Mouse (Mus musculus) 3134 (cell line): ENCODE results near the gene Acbd4.

ENCODE experiments used
- DNase-seq: peaks from one replicate; pipeline ENCODE4 v3.0.0-alpha.2; 2011; ENCODE audit warnings: low spot score; ENCODE audit not compliant: insufficient read length; ENCODE audit errors: extremely low read depth

Gene Acbd4

DNA sequence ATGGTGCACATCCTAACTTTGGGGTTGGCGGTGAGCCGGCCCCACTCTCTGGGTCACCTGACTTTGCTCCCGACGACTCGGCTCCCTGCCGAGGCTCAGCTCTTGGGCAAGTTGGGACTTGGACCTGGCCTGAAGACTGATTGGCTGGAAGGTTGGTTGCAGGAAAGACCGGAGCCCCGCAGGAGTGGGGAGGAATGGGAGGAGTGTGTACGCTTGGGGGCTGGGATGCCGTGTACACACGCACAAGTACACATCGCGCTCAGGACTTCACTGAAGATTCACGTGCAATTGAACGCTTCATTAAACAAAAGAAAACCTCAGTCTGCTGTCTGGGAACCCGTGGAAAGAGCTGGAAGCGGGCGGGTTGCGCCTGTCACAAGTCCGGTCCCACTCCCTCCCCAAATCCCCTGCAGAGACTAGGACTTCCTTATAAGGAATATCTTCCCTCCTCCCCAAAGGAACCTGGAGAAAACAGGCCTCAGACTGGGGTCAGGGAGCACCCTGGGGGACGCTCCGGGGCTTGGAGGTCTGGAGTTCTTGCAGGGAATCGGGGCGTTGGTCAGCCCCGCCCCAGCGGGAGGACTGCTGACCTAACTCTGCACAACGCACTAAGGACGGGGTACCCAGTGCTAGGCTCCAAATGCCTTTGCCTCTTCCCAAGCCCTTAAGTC is 10.5 kb downstream of the Acbd4 start:
- DNase-seq: no peak

DNA sequence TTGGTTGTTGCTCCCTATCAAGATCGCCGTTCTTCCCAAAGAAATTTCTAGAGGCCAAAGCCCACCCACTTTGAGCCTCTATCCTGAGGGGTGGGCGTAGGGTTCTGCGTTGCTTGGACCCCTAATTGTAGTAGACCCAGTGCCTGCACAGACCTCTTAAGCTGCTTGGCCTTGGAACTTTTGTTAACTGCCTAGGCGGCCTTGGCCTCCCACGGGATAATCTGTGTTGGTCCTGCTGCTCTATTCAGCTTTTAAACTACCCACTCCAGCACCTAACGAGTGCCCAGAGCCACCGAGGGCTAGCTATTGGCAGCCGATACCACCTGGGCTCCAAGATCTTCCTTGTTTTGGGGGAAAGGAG is 11.1 kb downstream of the Acbd4 start:
- no peak for DNase-seq

DNA sequence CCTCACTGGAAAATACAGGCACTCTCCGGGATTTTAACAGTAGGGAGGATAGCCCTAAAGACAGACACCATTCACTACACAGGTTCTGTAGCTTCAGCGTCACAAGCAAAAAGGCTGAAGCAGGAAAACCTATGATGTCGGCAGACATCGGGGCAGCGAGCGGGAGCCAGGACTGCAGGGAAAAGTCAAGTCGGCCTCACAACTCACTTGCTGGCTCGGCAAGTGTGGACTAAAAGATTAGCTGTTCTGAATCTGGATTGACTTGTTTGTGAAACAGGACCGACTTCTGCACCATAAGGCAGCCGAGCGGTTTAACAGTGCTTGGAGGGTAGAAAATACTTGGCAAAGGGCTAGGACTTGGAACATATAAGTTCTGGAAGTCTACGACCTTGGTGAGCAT is 11.5 kb downstream of the Acbd4 start:
- DNase-seq: no peak

DNA sequence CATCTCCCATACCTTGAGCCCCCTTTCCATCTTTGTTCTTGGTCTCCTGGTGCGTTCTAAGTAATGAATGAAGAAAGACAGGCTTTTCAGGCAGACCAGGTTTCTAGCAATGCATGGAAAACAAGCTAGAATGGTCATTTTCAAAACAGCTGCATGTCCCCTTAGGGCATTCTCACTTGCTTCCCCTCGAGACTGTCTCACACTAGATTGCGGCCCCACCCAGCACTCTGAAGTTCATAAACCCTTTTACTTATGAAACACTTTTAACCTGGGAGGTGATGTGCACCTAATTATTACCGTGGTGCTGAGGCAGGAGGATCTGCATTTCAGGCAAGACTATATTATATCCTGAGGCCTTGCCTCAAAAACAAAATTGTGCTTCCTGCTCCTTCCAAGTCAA is 12.3 kb downstream of the Acbd4 start:
- DNase-seq: no peak

DNA sequence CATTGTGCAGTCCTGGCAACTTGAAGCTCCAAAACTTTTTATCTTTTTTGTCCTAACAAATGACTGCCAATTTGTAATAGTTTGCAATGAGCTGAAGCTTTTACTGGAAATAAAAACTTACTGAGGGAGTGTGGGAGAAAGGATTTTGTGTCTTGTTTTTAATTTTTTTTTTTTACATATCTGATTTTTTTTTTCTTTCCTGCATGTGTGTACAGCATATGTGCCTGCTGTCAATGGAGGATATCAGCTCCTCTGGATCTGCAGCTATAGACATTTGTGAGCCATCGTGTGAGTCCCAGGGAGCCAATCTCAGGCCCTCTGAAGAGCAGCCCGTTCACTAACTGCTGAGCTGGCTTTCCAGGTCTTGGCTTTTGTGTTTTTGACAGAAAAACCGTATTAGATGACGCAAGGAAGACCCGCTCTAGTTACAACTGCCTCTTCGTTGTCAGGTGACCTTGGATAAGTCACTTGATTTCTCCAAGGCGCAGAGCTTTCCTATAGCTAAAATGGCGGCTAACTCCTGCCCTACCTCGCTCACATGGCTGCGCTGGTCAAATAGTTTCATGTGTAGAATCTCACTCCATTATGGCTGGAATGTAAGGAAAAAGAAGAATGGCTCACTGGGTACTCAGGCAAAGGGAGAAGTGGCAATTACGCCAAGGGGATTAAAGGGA is 12.9 kb downstream of the Acbd4 start:
- no peak for DNase-seq

DNA sequence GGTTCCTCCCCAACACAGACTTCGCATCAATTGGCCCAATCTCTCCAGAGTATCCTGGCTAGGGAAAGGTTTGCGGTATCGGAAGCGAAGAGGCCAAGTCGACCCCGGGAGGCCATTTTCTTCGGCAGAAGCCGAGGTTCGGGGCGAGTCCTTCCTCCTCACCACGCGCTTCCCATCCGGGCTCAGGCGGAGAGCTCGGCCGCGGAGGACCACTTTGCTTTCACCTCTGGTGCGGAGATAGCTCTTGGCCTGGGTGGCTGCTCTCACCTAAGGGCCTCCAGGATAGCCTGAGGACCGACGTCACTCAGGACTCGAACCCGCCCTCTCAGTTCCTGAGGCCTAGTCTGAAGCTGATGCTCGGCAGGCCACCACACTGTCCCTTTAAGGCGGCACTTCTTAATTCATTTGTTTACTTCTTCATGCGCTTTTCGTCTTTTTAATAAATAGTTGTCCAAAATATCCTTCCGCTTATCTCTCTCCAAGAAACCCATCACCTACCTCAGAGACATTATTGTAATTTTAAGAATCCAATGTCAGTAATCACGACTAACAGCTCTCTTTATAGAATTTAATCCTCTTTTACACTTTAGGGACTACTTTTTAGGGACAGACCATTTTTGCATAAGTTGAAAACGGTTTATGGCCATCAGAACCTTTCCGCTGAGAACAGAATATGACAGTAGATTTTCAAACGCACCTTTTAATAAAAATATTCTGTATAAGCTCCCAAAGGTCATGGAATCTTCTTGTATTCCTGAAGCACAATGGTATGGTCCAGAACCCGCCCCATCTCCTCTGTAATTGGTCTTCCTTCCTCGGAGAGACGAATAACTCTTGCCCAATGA is 13.9 kb downstream of the Acbd4 start:
- DNase-seq: peak; percentile 91

DNA sequence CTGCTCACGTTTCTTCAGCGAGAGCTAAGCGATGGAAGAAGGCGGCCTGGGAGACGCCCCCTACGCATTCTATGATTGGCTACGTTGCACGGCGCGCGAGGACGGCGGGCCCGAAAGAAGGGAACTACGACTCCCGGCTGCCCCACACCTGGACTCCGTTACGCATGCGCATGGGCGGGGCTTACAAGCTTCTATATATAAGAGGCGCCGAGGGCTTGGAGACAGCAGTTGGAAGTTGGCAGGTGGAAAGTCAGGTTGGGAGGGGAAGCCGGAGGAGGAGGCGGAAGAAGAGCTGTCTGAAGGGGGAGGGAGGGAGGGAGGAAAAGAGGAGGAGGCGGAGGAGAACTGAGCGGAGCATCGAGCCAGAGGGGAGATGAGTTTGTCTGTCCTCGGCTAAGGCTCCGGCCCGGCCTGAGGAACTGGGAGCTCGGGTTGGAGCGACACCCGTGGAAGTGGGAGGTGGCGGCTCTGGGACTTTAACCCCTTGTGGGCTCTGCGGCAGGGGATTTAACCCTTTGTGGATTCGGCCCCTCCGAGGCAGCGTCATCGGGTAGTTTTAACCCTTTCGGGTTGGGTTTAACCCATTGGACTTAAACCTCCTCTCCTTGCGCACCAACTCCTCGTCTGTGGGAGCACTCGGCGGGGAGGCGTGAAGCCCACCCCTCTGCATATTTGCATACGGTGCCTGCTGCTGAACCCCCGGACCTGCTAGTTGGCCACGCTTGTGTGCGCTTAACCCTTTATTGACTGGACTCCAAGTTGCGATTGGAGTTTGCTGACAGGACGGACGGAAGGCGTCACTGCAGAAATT is 14.7 kb downstream of the Acbd4 start, which contains the start of gene Hexim1:
TSS of gene Hexim1 (plus strand) at position 224 of the 811 bp plus-strand sequence.
- peak; percentile 100 for DNase-seq

DNA sequence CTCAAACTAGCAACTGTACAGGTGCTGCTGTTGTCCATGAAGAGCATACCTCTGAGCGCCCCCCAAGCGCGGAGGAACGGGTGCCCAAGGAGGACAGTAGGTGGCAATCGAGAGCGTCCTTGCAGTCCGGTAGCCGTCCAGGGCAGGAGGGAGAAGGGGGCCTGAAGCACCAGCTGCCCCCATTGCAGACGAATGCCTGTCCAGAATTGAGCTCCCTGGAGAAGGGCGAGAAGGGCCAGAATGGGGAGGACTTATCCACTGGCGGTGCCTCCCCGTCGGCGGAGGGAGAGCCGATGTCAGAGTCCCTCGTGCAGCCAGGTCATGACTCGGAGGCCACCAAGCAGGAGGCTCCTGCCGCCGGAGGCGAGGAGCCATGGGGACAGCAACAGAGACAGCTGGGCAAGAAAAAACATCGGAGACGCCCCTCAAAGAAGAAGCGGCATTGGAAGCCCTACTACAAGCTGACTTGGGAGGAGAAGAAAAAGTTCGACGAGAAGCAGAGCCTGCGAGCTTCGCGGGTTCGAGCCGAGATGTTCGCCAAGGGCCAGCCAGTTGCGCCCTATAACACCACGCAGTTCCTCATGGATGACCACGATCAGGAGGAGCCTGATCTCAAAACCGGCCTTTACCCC is 15.6 kb downstream of the Acbd4 start:
- DNase-seq: peak; percentile 83

DNA sequence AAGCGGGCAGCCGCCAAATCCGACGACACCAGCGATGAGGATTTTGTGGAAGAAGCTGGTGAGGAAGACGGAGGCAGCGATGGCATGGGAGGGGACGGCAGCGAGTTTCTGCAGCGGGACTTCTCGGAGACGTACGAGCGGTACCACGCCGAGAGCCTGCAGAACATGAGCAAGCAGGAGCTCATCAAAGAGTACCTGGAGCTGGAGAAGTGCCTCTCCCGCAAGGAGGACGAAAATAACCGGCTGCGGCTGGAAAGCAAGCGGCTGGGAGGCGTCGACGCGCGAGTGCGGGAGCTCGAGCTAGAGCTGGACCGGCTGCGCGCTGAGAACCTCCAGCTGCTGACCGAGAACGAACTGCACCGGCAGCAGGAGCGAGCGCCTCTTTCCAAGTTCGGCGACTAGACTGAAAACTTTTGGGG is 16.1 kb downstream of the Acbd4 start:
- DNase-seq: peak; percentile 79

DNA sequence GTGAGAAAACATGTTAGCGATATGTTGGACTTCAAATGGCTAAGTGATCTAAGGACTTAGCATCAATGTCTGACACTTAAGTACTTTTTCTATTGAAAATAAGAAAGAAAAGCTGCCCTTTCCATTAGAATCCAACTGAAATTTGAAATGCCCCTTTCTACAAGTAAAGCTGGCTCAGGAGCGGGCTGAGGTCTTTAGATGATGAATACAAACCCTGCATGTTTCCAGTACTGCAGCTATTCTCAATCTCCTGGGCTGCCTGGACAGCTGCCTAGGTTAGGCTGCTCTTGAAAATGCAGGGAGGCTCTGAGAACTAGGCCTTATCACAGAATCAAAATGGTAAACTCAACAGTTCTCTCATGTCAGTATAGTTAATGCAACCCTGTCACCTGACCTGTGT is 17.4 kb downstream of the Acbd4 start:
- DNase-seq: no peak

DNA sequence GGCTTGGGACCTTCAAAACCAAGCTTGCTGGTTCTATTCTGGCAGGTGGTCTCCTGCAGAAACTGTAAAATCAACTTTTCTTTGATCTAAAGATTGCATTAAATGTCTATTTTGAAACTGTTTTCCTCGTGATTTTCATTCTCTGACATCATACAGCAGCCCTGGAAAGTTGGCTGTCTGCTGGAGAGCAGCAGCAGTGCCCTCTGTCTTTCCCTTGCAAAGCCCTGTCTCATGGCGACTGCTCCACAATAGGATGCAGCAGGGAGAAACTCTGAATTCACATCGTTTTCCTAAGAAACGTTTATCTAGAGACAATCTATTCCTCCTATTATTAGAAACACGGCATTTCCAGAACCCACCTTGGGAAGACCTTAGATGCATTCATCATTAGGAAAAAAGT is 18.1 kb downstream of the Acbd4 start:
- DNase-seq: no peak

DNA sequence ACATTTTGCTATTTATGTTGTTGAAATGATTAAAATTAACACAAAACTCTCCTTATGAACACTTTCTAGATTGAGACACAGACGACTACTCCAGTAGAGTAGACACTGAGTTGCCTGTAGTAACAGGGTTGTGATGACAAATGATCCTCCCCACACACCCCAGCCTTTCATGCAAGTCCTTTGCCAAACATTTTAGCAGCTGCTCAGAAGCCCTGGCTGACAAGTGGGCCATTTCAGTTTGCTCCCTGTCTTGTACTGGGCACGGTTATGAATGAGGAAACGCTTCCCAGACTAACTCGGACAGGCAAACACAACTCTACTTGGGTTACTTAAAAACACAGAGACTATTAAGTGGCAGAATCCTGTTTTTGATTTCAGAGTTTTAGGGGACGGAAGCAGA is 18.8 kb downstream of the Acbd4 start:
- no peak for DNase-seq

DNA sequence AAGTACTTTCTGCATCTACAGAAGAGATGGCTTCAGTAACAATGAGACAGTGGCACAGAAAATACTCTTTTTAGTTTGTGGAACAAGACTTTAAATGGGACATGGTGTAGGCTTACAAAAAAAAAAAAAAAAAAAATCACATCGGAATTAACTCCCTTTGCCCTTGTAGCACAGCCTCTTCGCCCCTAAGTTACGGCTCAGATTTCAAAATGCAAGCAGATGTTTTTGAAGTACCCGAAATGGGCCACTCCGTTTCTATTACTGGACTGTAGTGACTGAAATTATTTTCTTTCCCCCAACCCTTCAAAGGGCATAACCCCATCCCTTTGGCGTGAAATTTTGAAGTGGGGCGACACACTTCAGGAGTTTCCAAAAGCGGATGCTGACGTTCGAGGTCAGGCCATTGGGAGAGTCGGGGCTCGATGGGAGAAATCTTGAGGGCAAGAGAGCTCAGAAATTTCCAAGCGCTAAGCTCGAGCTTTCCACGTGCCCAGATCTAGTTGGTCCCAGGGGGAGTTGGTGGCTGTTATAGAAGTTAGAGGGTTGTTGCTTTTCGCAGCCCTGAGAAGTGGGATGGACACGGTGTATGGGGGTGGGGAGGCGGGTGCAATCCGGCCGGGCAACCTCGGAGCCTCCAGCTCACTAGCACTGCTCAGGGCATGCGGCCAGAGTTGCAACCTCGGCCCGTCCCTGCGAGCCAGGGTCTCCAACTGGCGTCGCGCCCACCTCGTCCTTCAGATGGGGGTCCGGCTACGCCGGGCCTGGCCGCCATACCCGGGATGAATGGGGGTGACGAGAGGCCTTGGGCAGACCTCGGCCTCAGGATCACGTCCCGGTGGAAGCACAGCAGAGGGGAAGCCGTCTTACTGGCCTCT is 30.5 kb downstream of the Acbd4 start, which contains the start of gene Hexim2:
TSS of gene Hexim2 (plus strand) at position 729 of the 875 bp plus-strand sequence.
- peak; percentile 82 for DNase-seq

DNA sequence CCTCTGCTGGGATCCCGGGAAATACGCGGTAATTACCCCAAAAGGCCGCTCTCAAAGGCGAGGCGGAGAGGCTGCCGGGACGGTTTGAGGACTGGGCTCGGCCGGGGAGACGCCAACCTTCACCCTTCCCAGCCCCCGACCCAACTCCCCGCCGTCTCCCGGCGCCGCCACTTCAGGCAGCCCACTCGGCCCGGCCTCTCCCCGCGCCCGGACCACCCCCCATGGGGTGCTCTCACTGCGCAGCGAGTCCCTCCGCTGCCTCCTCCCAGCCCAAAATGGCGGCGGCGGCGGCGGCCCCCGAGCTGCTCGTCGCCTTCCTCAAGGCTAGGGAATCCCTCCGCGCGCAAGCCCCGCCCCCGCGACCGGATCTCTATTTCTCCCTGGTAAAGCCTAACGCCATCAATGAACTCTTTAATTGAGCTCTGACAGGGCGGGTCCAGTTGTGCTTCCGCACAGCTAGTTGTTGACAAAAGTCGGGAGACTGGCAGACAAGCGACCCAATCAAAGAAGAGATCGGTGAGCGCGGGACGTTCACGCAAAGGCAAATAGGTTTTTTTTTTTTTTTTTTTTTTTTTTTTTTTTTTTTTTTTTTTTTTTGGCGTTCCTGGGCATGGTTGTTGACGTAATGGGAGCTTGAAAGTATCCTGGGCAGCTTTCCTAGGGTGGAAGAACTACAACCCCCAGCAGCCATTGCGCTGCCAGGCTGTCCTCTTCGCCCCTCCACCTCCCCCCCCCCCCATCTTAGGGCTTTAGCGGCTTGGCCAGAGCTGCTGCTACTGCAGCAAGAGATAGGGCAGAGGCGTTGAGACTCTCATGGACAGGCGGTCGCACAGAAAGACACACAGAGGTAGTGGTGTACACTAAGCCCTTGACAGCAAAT is 31.3 kb downstream of the Acbd4 start:
- DNase-seq: peak; percentile 99

DNA sequence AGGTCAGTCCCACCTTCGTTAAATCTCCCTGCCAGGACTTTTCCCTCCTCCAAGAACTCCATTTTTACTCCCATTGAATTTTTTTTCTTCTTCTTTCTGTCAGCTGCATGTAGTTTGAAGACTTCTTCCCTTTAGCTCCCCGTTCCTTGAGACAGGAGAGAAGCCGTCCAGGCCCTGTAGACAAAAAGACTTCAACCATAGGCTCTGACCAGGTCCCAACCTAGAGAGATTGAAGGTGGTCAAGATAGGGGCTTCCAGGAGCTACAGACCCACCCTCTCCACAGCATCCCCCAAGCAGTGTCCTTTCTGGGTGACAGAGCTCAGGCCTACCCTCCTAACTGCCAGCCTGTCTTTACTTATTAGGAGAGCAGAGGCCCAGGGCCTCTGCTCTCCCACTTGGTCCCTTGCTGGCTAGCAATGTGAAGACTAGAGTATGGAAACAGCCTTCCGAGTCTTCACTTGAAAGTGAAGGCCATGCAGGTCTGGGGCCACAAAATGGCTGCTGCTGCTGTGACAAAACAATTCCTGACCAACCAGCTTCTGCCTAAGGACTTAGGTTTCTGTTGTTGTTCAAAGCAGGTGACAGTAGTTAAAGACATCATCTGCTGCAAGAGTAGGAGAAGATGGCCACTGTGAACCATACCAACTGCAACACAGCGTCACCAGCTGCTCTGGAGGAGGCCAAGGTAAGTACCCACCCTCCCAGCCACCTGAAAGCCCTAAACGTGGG is 32.1 kb downstream of the Acbd4 start:
- DNase-seq: peak; percentile 46

DNA sequence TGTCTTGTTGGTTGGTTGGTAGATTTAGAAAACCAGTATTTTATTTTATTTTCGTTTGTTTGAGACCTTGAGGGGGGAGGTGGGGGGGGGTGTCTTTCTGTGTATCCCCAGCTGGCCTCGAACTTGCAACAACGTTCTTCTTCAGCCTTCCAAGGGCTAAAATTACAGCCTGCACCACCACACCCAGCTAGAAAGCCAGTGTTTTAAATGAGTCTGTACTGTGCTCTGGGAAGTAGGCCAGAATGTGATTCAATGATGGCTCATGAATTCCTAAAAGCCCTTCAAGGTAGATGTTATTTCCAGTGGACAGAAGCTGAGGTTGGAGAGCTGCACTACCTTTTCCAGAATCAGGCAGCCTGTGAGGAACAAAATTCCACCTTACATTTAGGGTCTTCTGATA is 32.7 kb downstream of the Acbd4 start:
- peak; percentile 76 for DNase-seq

DNA sequence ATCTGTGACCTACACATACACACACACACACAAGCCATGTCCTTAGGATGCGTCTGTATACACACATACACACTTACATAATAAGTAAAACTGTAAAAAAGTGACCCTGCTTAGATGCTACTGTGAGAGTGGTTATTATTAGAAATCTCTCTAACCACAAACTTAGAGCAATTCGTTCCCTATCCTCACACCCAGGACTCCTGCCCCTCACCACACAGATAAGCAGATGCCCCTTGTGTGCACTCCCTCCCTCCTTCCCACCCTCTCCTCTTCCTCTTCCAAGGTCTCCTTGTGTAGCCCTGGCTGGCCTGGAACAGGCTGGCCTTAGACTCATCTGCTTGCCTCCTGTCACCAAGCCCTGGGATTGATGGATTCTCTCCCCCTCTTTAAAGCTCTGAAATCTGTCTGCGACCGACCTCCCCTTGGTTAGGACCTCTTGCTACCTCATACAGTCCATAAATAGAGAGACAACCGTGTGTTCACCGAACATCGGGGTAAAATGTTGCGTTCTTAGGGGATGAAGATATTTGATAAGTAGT is 34.6 kb downstream of the Acbd4 start:
- no peak for DNase-seq
